In genomic region chr2:47263690-47264089, GRCm38 (mm10) we compare ENCODE assay signal across 24 mouse cellular contexts.
"Had no signal": no experiment of that assay in that cellular context is flagged by ENCODE, and none has a peak within 500 bp of the region (broad histone marks: within the 10 kb centered on the region; RNA-seq: fewer than 3 reads in every experiment).

No protein-coding gene starts in this region.

- ATAC-seq: hindbrain, postnatal 0 days; intestine, embryonic 16.5 days had no signal

- H3K4me1 ChIP-seq: heart, embryonic 13.5 days; heart, embryonic 15.5 days; hindbrain, embryonic 13.5 days; hindbrain, embryonic 15.5 days; kidney, embryonic 15.5 days; limb, embryonic 13.5 days; limb, embryonic 15.5 days had no signal

- H3K9ac ChIP-seq: heart, embryonic 13.5 days; heart, embryonic 15.5 days; hindbrain, embryonic 13.5 days; hindbrain, embryonic 15.5 days; kidney, embryonic 15.5 days; limb, embryonic 13.5 days; limb, embryonic 15.5 days had no signal

- H3K36me3 ChIP-seq: heart, embryonic 13.5 days; heart, embryonic 15.5 days; hindbrain, embryonic 13.5 days; hindbrain, embryonic 15.5 days; kidney, embryonic 15.5 days; limb, embryonic 13.5 days; limb, embryonic 15.5 days had no signal

- DNase-seq: gastrocnemius, postnatal 14 days; gastrocnemius, postnatal 36 days; heart, adult 11 months; heart, adult 2 months; heart, postnatal 14 days; heart, postnatal 36 days; kidney, adult 11 months; kidney, adult 2 months; kidney, adult 9 months; kidney, postnatal 14 days; kidney, postnatal 36 days; layer of hippocampus, adult 9-11 months; layer of hippocampus, postnatal 36 days; left cerebral cortex, postnatal 4 days had no signal

- H3K27me3 ChIP-seq: heart, embryonic 13.5 days; heart, embryonic 15.5 days; hindbrain, embryonic 13.5 days; hindbrain, embryonic 15.5 days; kidney, embryonic 15.5 days; limb, embryonic 13.5 days; limb, embryonic 15.5 days had no signal

- H3K9me3 ChIP-seq: heart, embryonic 13.5 days; heart, embryonic 15.5 days; hindbrain, embryonic 13.5 days; hindbrain, embryonic 15.5 days; kidney, embryonic 15.5 days; limb, embryonic 13.5 days; limb, embryonic 15.5 days had no signal

- H3K4me3 ChIP-seq: heart, adult 2 months; heart, embryonic 13.5 days; heart, embryonic 15.5 days; hindbrain, embryonic 13.5 days; hindbrain, embryonic 15.5 days; kidney, embryonic 15.5 days; limb, embryonic 13.5 days; limb, embryonic 15.5 days had no signal

- H3K27ac ChIP-seq: heart, adult 2 months; heart, embryonic 13.5 days; heart, embryonic 15.5 days; hindbrain, embryonic 13.5 days; hindbrain, embryonic 15.5 days; hindbrain, postnatal 0 days; kidney, embryonic 15.5 days; limb, embryonic 13.5 days; limb, embryonic 15.5 days had no signal

- H3K4me2 ChIP-seq: heart, embryonic 11.5 days; heart, embryonic 13.5 days; heart, embryonic 15.5 days; hindbrain, embryonic 13.5 days; hindbrain, embryonic 15.5 days; kidney, embryonic 15.5 days; limb, embryonic 13.5 days; limb, embryonic 15.5 days had no signal
